Mouse (Mus musculus): Measurements from ENCODE around the gene Gm8247. TPM values are rescaled to one million over a fixed set of nuclear protein-coding genes. Genes with fewer than 3 reads are reported as not detected.
"Not testable (repeated sequence)": the region's sequence is repeated elsewhere in the genome, so short reads cannot be mapped to it uniquely, and the experiment has no call there.

Gm8247 gene
- not detected in 2 replicates for polyA plus RNA-seq (2012; rRNA removed)

GRCm38 (mm10) chr14:44582853-44583252, at the start of gene Gm8247:
TSS of gene Gm8247 (plus strand) at chr14:44583153.
- WGBS: 92% methylated on average over 4 of the region's 4 CpGs
- not testable (repeated sequence) for DNase-seq (ENCODE audit: low read depth, low spot score)

- not testable (repeated sequence) for DNase-seq (ENCODE audit: low read depth, low spot score)
- WGBS: 62% methylated on average over 5 of the region's 5 CpGs
These were observed 35.0 kb upstream of the Gm8247 start for GRCm38 (mm10) chr14:44547961-44548360.

- not testable (repeated sequence) for DNase-seq (ENCODE audit: low read depth, low spot score)
- 81% methylated on average over 2 of the region's 2 CpGs for WGBS
These were observed 8.8 kb downstream of the Gm8247 start for GRCm38 (mm10) chr14:44591765-44592164.

GRCm38 (mm10) chr14:44627737-44628136, 44.8 kb downstream of the Gm8247 start, which contains the start of gene Gm5624:
TSS of gene Gm5624 (minus strand) at chr14:44627938.
- DNase-seq (ENCODE audit: low read depth, low spot score): not testable (repeated sequence)
- WGBS: 68% methylated on average over 4 of the region's 4 CpGs

Other genes with a start within 250 kb of the Gm8247 start
- not detected in 2 replicates for gene Gm5930, start 244.6 kb upstream of the Gm8247 start, polyA plus RNA-seq (2012; rRNA removed)
- not detected in 2 replicates for gene Gm8229, start 217.8 kb upstream of the Gm8247 start, polyA plus RNA-seq (2012; rRNA removed)
- not detected in 2 replicates for gene Gm3371, start 172.5 kb upstream of the Gm8247 start, polyA plus RNA-seq (2012; rRNA removed)
- not detected in 2 replicates for gene Gm8232, start 149.5 kb upstream of the Gm8247 start, polyA plus RNA-seq (2012; rRNA removed)
- not detected in 2 replicates for gene BC061237, start 90.7 kb upstream of the Gm8247 start, polyA plus RNA-seq (2012; rRNA removed)
- gene Gm17093, start 64.9 kb upstream of the Gm8247 start, polyA plus RNA-seq (2012; rRNA removed): not detected in 2 replicates
- gene Gm5624, start 44.8 kb downstream of the Gm8247 start, polyA plus RNA-seq (2012; rRNA removed): not detected in 2 replicates
- not detected in 2 replicates for gene Gm8257, start 123.3 kb downstream of the Gm8247 start, polyA plus RNA-seq (2012; rRNA removed)
- not detected in 2 replicates for gene Gm8267, start 167.2 kb downstream of the Gm8247 start, polyA plus RNA-seq (2012; rRNA removed)

All from large intestine, adult 2 months (tissue).